Mouse (Mus musculus) midbrain, embryonic 14.5 days (tissue): Measurements from ENCODE around the gene Scnn1b. TPM values are rescaled to one million over a fixed set of nuclear protein-coding genes. Genes with fewer than 3 reads are reported as not detected.

ENCODE experiments used
- ATAC-seq: fragments of 200-750 bp; cut with Nextera tagmentation; 2 replicates; pipeline ENCODE4 v1.8.0; 2017; ENCODE audit warnings: moderate number of reproducible peaks, moderate library complexity; ENCODE audit not compliant: low FRiP score, low TSS enrichment
- DNase-seq: peaks from one replicate; pipeline ENCODE4 v3.0.0-alpha.2; 2015
- H3K27ac ChIP-seq: fragments of 300-500 bp; sonication (generic); replicated peaks from 2 replicates; pipeline ENCODE4 v1.5.1; 2014; ENCODE audit warnings: mild to moderate bottlenecking, low read depth, low read length, moderate library complexity
- H3K27me3 ChIP-seq: fragments of 300-500 bp; sonication (generic); 2 replicates; pipeline ENCODE4 v1.6.1; 2014; ENCODE audit warnings: low read length, control low read depth, mixed read lengths; ENCODE audit not compliant: control insufficient read depth, insufficient read depth
- H3K36me3 ChIP-seq: fragments of 300-500 bp; sonication (generic); 2 replicates; pipeline ENCODE4 v1.6.1; 2014; ENCODE audit warnings: low read length, control low read depth; ENCODE audit not compliant: control insufficient read depth, insufficient read depth
- H3K4me1 ChIP-seq: fragments of 300-500 bp; sonication (generic); 2 replicates; pipeline ENCODE4 v1.6.1; 2014; ENCODE audit warnings: mild to moderate bottlenecking, antibody characterized with exemption, low read length, control low read depth; ENCODE audit not compliant: control insufficient read depth, insufficient read depth
- H3K4me2 ChIP-seq: fragments of 300-500 bp; sonication (generic); 2 replicates; pipeline ENCODE4 v1.6.1; 2014; ENCODE audit warnings: mild to moderate bottlenecking, low read length, moderate library complexity
- H3K4me3 ChIP-seq: fragments of 300-500 bp; sonication (generic); replicated peaks from 2 replicates; pipeline ENCODE4 v1.5.1; 2014; ENCODE audit warnings: low read depth, low read length
- H3K9ac ChIP-seq: fragments of 300-500 bp; sonication (generic); replicated peaks from 2 replicates; pipeline ENCODE4 v1.6.1; 2014; ENCODE audit warnings: mild to moderate bottlenecking, low read length, moderate library complexity
- H3K9me3 ChIP-seq: fragments of 300-500 bp; sonication (generic); 2 replicates; pipeline ENCODE4 v1.6.1; 2016; ENCODE audit warnings: low read length, control low read depth, mixed read lengths; ENCODE audit not compliant: control insufficient read depth
- WGBS: fragments of 180-500 bp; shearing (Covaris S2); extraction: QIAGEN DNeasy Blood & Tissue Kit; methylation state at CpG from one replicate; pipeline ENCODE4 v1.1.7; 2014; 5-methylcytosine and 5-hydroxymethylcytosine counted together
- polyA plus RNA-seq: library from polyadenylated mRNA; unstranded; fragments of >200 nt; fragmentation: Nextera tagmentation; extraction: Ambion mirVana; gene quantifications from 2 replicates; pipeline ENCODE4 v1.2.1, GENCODE M21; 2014

Scnn1b gene
- polyA plus RNA-seq, 1 experiment from 2014 or later, result 0.11 TPM

GRCm38 (mm10) chr7:121899940-121900339 is 35.1 kb downstream of the Scnn1b start:
- ATAC-seq (no peak), DNase-seq (peak; percentile 58)
- Histone ChIP-seq H3K4me3 (no peak overlapping the region; the same call in 1 of the 2 replicates), H3K4me2 (peak overlapping the region; percentile 32), H3K27ac (no peak overlapping the region), H3K9me3 (no peaks in the 10 kb centered on the region), H3K4me1 (no peaks in the 10 kb centered on the region), H3K9ac (no peak overlapping the region), H3K36me3 (no peaks in the 10 kb centered on the region), H3K27me3 (no peaks in the 10 kb centered on the region)
- WGBS, result 12% methylated on average over 7 of the region's 7 CpGs

DNA sequence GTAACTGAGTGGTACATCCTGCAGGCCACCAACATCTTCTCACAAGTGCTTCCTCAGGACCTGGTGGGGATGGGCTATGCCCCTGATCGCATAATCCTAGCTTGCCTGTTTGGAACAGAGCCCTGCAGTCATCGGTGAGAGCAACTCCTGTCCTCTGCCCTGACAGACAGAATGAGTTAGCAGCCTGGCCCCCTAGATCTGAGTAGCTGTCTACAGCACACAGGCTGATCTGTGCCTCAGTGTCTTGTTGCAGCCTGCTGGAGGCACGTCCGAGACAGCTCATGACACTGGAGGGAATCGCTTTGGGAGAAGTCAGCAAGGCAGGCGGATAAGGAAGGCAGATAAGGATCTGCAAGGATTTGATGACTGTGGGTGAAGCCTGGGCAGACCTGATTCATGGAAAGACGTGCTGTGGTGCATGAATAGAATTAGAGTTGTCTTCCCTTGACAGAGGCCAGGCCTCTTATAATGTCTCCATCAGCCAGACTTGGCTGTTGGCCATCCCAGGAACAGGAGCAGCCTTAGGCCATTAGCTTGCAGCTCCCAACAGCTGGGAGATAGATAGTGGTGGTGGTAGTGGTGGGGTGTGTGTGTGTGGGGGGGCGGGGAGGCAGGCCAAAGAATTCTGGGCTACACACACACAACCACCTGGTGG is 38.0 kb downstream of the Scnn1b start:
- WGBS, result 76% methylated on average over 8 of the region's 8 CpGs
- DNase-seq (peak; percentile 9), ATAC-seq (no peak)
- H3K9ac ChIP-seq, result no peak overlapping the region
- no peaks in the 10 kb centered on the region for H3K4me1 ChIP-seq
- H3K27me3 ChIP-seq, result no peaks in the 10 kb centered on the region
- no peak overlapping the region for H3K4me2 ChIP-seq
- H3K36me3 ChIP-seq, result no peaks in the 10 kb centered on the region
- H3K9me3 ChIP-seq, result no peaks in the 10 kb centered on the region
- no peak overlapping the region for H3K27ac ChIP-seq
- H3K4me3 ChIP-seq, result no peak overlapping the region

DNA sequence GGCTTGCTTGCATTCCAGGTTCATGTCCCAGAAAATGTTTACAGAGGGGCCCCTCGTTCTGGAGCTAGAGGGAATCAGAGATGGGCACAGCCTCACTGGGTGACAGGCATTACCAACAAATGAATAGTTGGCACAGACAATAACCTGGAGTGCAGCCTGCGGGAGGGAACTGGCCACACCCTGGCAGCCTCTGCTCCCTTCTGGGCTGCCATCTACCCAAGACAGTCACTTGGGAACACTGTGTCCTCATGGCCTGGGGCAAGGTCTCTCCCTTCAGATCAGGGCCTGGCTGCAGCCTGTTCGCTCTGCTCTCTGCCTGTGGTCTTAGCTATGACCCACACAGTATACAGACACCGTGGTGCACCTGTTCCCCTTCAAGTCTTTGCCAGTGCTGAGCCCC is 42.0 kb downstream of the Scnn1b start:
- H3K27me3 ChIP-seq, result no peaks in the 10 kb centered on the region
- DNase-seq, result no peak
- no peak overlapping the region for H3K27ac ChIP-seq
- ATAC-seq, result no peak
- no peaks in the 10 kb centered on the region for H3K4me1 ChIP-seq
- 85% methylated on average over 4 of the region's 4 CpGs for WGBS
- H3K4me2 ChIP-seq, result no peak overlapping the region
- no peak overlapping the region for H3K9ac ChIP-seq
- no peaks in the 10 kb centered on the region for H3K36me3 ChIP-seq
- H3K4me3 ChIP-seq, result no peak overlapping the region
- no peaks in the 10 kb centered on the region for H3K9me3 ChIP-seq

DNA sequence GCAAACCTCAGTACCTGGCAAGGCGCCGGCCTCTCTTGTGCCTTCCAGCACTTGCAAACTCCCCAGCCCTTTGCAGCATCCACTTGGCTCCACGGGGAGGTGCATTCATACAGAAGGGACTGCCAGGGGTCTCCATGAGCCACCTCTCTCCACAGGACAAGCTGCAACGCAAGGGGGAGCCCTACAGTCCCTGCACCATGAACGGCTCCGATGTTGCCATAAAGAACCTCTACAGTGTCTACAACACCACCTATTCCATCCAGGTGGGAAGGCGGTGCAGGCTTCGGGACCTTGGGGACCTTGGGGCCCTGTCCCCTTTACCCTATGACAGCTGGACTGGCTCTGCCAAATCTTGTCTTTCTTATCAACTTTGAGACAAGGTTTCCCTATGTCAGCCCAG is 47.4 kb downstream of the Scnn1b start:
- WGBS, result 70% methylated on average over 8 of the region's 8 CpGs
- Histone ChIP-seq H3K27me3 (no peaks in the 10 kb centered on the region), H3K4me2 (no peak overlapping the region), H3K36me3 (no peaks in the 10 kb centered on the region), H3K9me3 (no peaks in the 10 kb centered on the region), H3K4me1 (no peaks in the 10 kb centered on the region), H3K9ac (no peak overlapping the region), H3K4me3 (no peak overlapping the region), H3K27ac (no peak overlapping the region)
- ATAC-seq (no peak), DNase-seq (no peak)

- no peaks in the 10 kb centered on the region for H3K36me3 ChIP-seq
- no peaks in the 10 kb centered on the region for H3K4me1 ChIP-seq
- 83% methylated on average over 6 of the region's 6 CpGs for WGBS
- no peaks in the 10 kb centered on the region for H3K27me3 ChIP-seq
- no peak overlapping the region for H3K4me2 ChIP-seq
- H3K27ac ChIP-seq, result no peak overlapping the region
- H3K9me3 ChIP-seq, result no peaks in the 10 kb centered on the region
- ATAC-seq (no peak), DNase-seq (no peak)
- no peak overlapping the region for H3K9ac ChIP-seq
- no peak overlapping the region for H3K4me3 ChIP-seq
Observed at GRCm38 (mm10) chr7:121913944-121914343, 49.1 kb downstream of the Scnn1b start.

DNA sequence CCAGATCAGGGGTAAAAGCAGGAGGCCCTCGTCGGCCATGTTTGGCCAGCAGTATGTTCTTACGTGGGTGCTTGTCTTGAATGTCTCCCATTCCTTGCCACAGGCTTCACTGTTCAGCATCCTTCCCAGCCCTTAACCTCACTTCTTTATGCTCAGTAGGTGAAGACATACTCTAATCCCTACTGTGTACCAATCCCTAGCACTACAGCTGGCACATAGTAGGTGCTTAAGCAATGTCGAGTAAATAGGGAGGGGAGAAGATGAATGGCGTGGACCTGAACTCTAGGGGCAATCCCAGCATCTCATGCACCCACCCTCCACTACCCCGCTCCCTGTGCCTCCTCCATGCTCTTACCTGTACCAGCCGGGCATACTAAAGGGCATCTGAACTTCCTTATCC is 59.5 kb downstream of the Scnn1b start:
- H3K27me3 ChIP-seq, result no peaks in the 10 kb centered on the region
- 97% methylated on average over 7 of the region's 7 CpGs for WGBS
- ATAC-seq (no peak), DNase-seq (no peak)
- H3K4me2 ChIP-seq, result no peak overlapping the region
- no peaks in the 10 kb centered on the region for H3K4me1 ChIP-seq
- H3K36me3 ChIP-seq, result peaks cover 29% of the 10 kb centered on the region
- no peak overlapping the region for H3K4me3 ChIP-seq
- H3K9ac ChIP-seq, result no peak overlapping the region
- H3K27ac ChIP-seq, result no peak overlapping the region
- no peaks in the 10 kb centered on the region for H3K9me3 ChIP-seq

DNA sequence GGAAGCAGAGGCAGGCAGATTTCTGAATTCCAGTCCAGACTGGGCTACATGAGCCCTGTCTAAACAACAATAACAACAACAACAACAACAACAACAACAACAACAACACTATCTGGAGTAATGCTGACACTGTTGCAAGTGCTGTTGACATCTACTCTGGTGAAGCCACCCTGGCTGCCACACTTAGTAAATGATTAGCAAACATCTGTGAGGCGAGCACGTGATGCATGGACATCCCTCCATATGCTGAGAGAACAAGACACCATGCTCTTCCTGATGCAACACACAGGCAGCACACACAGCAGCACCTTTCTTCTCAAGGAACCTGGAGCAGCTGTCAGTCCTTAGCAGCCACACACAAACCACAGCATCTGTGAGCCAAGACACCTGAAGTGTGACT is 63.0 kb downstream of the Scnn1b start:
- H3K4me3 ChIP-seq, result no peak overlapping the region
- H3K27me3 ChIP-seq, result no peaks in the 10 kb centered on the region
- H3K4me2 ChIP-seq, result no peak overlapping the region
- no peak overlapping the region for H3K9ac ChIP-seq
- H3K27ac ChIP-seq, result no peak overlapping the region
- H3K9me3 ChIP-seq, result no peaks in the 10 kb centered on the region
- H3K36me3 ChIP-seq, result peaks cover 42% of the 10 kb centered on the region
- ATAC-seq (no peak), DNase-seq (no peak)
- H3K4me1 ChIP-seq, result no peaks in the 10 kb centered on the region
- 98% methylated on average over 2 of the region's 2 CpGs for WGBS

GRCm38 (mm10) chr7:121931246-121931645 is 66.4 kb downstream of the Scnn1b start:
- Histone ChIP-seq H3K27ac (no peak overlapping the region), H3K27me3 (no peaks in the 10 kb centered on the region), H3K4me1 (no peaks in the 10 kb centered on the region), H3K4me3 (no peak overlapping the region), H3K9me3 (no peaks in the 10 kb centered on the region), H3K36me3 (peaks cover 43% of the 10 kb centered on the region), H3K4me2 (no peak overlapping the region), H3K9ac (no peak overlapping the region)
- DNase-seq (peak; percentile 17), ATAC-seq (no peak)
- 25% methylated on average over 7 of the region's 7 CpGs for WGBS

DNA sequence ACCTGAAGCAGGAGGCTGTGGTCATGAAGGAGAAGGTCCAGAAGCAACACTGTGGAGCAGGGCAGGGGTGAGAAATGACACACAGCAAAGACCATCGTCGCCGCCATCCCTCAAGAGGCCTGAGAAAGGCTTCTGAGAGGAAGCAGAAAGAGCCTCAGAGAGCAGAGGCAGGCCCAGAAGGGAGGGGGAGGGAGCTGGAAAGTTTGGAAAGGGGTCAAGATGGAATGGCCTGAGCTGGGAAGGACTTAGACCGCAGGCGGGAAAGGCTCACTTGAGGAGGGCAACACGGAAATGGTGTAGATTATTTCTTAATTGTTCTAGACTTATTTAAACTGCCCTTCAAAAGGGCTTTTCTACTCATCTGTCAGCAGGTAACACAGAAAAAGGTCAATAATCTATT is 68.8 kb downstream of the Scnn1b start:
- H3K27me3 ChIP-seq, result no peaks in the 10 kb centered on the region
- WGBS, result 81% methylated on average over 6 of the region's 6 CpGs
- H3K9ac ChIP-seq, result no peak overlapping the region
- H3K9me3 ChIP-seq, result no peaks in the 10 kb centered on the region
- no peaks in the 10 kb centered on the region for H3K4me1 ChIP-seq
- no peak overlapping the region for H3K4me3 ChIP-seq
- ATAC-seq (no peak), DNase-seq (no peak)
- H3K4me2 ChIP-seq, result no peak overlapping the region
- H3K27ac ChIP-seq, result no peak overlapping the region
- peaks cover 22% of the 10 kb centered on the region for H3K36me3 ChIP-seq
